Mouse (Mus musculus) kidney, adult 8-10 months (tissue): ENCODE results near the gene Gtpbp4.
"Not testable (repeated sequence)": the region's sequence is repeated elsewhere in the genome, so short reads cannot be mapped to it uniquely, and the experiment has no call there.

ENCODE experiments used
- DNase-seq, 2 experiments: peaks; one replicate each; pipeline ENCODE4 v3.0.0; 2022

Gtpbp4 gene

DNA sequence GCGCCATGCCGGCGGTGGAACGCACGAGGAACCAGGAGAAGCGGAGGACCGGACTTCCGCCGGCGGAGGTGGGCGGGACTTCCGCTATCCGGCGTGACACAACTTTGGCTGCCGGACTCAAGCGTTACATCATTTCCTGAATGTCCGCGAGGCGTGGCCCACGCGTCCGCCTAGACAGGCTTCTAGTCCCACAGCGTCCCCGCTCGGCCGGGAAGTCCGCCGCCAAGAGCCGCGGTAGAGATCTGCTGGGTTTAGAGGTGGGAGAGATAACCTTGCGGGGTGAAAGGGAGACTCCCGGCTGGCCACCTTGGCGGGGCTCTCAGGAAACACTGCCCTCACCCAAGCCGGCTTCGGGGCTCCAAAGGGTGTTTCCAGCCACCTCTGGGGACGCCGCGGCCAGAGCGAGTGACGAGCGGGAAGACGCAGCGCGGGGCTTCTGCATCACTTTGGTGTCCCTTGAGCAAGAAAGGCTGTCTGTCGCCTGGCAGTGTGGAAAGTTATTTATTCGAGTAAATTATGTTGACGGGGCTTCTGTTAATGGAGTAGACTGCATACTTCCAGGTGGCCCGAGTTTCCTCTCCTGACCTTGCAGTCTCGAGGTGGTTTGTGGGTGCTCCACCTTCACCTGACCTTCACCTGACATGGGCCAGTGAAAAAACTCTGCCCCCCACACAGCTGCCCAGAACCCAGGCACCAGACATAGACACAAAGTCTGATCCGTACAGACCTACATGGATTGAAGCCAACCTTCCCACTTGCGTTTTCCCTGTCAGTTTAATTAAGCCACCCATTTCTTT is at the start of gene Gtpbp4:
Gene Gtpbp4, minus strand, starts transcription at position 94 of the 797 bp plus-strand sequence.
- peak; percentile 97 for DNase-seq

DNA sequence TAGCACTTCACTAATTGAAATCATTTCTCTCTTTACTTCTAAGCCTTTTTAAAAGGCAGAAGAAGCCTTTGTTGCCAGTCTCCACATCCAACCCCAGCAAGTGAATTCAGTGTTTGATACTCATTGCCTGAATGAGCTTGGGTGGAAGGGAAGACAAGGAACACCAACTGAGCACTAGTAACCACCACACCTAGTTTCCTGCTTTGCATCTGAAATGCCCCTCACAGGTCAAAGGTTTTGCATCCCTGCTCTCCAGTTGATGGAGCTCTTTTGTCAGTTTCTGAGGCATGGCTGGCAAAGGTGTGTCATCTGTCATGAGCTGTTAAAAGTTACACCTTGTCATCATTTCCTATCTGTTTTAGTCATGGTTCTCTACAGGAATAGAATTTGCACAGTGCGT is 48.8 kb upstream of the Gtpbp4 start:
- no peak for DNase-seq

DNA sequence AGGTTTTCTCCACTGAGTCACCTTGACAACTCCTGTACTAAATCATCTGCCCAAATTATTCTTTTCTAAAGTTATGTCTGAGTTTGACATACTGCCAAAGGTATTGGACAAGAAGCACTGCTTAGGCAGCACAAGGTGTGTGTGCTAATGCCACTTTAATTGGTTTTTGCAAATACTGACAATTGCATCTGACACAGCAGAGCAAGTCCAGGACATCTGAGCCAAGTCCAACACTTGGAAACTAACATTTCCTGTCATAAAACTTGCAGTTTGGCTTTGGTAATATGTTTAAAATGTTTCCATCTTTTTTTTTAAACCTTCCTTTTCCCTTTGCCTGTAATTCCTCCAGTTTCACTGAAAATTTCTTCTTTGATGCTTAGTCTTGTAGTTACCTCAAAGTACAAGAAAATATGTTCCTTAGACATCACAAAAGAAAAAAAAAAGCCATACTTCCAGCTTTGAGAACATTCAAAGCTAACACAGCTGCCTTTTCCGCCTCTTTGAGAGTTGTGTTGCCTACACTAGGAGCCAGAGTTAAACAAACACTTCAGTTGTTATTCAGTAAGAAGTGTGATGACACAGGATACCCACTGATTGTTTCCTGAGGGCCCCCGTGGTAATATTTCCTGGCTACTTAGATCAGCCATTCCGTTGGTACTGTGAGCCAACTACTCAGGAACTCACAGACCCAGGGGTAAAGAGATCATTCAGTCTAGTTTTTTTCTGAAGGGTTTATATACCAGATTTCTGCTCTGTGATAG is 47.6 kb upstream of the Gtpbp4 start:
- DNase-seq = no peak

DNA sequence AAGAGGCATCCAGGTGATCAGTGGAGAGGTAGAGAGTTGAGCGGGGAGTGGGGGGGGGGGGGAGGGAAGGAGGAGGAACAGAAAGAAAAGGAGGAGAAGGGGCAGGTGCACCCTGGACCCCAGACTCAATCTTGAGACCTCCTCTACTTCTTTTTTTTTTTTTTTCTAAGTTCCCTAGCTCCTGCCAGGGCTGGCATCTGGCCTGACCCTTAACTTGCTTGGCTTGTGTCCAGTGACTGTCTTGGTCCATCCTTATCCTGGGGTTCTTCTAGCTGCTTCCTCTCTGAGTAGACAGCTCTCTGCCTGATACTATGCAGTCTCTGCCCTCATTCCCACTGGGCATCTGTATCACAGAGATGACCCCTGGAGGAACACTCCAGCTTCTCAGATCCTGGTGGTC is 44.7 kb upstream of the Gtpbp4 start:
- peak in 1 of 2 experiments; percentile 39 for DNase-seq

DNA sequence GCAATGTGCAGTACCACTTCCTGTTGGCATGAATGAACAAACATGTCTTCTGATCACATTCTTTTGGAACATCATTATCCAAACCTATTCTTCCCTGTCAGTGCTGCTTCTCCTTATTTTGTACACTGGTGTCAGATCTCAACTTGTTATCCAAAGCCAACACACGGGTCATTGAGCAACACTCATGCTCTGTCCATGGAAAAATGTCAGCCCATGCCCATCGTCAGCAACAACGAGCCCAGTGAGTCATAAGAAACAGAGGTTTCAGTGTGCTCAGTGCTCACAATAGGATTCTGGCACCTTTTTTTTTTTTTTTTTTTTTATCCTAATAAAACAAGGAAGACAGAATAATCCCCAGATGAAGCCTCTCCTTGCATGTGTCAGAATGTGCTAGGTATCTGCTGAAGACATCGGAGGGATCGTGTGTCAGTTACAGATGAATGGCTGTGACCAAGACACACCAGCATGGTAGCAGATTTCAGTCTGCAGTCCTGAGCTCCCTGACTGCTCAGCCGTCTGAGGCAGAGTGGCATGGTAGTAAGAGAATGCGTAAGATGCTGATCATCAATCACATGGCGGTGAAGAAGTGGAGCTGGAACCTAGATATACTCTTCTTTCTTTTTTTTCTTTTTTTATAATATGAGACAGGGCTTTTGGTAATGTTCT is 36.2 kb upstream of the Gtpbp4 start:
- no peak for DNase-seq

DNA sequence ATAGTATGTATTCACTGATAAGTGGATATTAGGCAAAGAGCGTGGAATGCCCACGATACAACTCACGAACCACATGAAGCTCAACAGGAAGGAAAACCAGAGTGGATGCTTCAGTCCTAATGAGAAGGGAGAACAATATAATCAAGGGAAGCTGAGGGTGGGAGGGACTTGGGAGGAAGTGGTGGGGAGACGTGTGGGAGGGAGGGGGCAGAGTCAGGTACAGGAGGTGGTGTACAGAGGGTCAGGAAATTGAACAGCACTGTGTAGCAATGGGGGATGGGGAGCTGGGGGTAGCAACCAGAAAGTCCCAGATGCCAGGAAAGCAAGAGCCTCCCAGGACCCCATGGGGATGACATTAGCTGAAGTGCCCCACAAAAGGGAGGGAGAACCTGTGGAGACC is 34.5 kb upstream of the Gtpbp4 start:
- DNase-seq = no peak

DNA sequence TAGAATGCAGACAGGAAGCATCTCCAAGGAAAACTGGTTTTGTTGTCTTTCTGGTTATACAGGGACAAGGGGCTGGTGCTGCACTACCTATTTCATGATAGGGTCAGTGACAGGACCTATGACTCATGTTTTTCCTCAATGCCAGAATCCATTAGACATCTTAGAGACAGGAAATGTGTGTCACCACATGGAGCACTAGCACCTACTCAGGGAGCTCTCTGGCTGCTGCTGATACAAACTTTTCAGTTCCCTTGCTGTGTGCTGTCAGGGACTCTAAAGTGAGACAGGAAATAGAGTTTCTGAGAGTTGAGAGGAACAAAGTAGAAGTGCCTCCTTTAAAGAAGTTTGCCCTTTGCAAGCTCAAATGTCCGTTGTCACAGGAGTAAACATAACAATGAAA is 31.4 kb upstream of the Gtpbp4 start:
- no peak for DNase-seq

DNA sequence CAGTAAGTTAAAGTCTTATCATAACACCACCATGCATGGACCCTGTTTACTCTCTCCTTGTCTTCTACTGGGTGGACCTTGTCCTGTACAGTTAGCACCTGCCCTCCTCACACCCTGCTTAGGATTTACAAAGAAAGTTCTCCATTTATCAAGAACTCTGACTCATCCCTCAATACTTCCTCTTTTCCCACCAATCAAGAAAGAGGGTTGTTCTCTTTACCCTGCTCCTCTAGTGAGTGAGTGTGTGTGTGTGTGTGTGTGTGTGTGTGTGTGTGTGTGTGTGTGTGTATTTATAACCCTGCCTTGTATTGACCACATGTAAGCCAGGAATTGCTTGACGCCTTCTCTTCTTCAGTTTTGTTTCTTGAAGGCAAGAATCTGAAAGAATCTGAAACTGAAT is 26.7 kb upstream of the Gtpbp4 start:
- DNase-seq = no peak

DNA sequence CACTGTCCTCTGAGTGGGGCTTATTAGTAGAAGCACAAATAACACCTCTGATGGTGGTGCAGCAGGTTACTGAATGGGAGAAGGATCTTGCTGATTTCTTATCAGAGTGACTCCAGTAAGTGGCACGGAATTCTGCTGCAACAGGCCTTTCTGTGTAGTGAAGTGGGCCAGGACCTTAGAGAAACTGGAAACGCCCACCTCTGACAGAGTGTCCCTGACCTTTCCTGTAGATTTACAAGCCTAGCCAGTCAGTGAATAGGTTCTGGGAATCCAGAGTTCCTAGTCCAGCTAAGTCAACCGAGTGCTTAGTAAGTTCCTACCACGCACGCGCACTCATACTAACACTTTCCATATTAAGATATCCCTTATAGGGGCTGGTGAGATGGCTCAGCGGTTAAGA is 25.7 kb upstream of the Gtpbp4 start:
- DNase-seq = no peak

DNA sequence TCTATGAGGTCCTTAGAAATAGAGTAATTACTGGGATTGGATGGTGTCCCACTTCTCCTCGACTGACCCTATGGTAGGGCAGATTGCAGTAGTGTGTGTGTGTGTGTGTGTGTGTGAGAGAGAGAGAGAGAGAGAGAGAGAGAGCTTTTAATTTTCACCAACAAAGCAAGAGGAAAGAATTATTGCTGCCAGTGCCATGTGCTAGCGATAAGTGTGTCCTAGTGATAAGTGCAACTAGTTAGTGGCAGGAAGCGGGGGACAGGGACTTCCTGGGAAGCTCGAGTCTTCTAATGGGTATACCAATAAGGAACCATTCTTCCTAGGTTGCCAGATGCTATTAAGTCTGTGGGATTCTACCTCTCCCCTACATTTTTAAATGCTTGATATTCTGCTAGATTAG is 23.8 kb upstream of the Gtpbp4 start:
- no peak for DNase-seq

DNA sequence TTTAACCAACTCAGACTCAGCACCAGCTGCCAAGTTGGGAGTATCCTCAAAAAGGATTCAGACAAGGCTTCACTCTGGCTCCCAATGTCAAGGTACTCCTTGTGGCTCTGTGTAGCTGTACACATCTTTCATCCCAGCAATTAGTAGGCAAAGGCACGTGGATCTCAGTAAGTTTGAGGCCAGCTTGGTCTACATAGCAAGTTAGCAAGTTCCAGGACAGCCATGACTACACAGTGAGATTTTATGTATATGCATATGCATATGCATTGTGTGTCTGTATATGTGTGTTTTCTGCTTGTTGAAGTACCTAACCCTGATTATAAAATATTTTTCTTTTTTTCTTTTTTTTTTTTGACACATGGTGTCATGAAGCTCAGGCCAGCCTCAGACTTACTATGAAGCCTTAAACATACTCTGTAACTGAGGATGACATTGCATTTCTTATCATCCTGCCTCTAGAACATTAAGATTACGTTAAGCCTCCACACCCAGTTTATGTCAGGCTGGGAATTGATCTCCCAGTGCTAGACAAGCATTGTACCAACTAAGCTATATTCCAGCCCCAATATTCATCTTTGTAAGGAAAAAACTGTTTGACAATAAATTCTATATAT is 23.2 kb upstream of the Gtpbp4 start:
- no peak for DNase-seq

DNA sequence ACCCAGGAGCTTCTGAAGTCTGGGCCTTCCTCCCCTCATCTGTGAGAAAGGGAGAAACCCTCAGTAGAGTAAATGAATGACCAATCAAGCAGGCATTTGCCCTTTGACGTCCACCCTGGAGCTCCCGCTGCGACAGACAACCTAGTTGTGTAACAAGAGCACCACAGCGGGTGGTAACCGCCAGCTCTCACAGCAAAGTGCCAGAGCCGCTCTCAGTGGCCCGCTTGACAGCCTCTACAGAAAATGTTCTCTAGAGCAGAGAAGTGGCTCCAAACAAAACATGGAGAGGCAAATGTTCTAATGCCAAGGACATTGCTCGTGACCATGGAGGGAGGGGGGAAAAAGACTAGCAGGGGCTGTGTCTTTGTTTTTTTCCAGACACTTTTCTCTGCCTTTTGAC is 21.3 kb upstream of the Gtpbp4 start:
- DNase-seq = peak; percentile 87 to 89

DNA sequence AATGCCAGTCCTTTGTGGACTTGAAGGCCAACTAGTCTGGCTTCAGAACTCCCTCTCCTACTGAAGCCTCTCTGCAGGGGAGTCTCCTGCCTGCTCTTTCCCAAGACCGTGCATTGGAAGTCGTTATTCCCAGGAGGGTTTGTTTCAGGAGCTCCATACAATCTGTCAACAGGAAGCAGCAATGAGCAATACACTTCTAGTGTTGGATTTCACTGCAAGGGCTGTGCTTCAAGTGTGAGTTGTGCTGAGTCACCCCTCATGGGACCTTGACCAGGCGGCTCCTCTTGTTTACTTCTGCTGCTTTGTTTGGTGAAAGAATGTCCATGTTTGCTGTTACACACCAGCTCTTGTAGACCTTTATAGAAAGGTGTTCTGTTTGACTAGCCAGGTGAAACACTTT is 18.5 kb upstream of the Gtpbp4 start:
- DNase-seq = peak; percentile 58 to 59

DNA sequence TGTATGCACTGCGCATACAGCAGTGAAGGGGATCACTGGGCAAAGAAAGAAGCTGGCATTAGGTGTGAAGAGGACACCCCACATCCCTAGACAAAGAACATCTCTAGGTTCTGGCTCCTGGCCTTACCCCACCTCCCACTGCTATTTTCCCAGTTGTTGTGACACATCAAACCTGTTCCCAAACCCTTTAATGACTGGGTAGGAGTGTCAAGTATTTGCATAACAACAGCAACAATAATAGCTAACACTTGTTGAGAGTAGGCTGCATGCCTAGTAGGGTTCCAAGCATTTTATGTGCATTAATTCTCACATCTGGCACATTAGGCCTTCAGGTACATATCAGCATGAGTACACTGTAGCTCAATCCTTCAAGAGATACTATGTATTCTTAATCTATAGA is 17.6 kb upstream of the Gtpbp4 start:
- no peak for DNase-seq

DNA sequence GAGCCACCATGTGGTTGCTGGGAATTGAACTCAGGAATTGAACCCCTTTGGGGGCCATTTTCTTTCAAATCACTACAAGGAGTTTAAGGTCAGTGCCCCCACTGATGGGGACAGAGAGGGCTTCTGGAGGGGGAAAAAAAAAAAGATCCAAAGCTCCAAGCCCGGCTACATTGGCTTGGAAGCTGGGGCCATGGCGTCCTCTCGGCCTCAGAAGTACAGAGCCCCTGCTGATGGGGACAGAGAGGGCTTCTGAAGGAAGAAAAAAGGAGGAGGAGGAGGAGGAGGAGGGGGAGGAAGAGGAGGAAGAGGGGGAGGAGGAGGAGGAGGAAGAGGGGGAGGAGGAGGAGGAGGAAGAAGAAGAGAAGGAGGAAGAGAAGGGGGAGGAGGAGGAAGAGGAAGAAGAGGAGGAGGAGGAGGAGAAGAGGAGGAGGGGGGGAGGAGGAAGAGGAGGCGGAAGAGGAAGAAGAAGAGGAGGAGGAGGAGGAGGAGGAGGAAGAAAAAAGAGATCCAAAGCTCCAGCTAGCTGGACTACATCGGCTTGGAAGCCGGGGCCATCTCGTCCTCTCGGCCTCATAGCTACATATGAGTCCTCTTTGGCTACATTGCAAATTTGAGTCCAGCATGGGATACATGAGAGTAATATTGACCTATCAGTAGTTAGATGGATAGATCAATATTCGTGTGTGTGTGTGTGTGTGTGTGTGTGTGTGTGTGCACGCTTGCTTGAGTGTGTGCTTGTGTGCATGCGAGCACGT is 15.9 kb upstream of the Gtpbp4 start:
- peak in 1 of 2 experiments; percentile 30 for DNase-seq

DNA sequence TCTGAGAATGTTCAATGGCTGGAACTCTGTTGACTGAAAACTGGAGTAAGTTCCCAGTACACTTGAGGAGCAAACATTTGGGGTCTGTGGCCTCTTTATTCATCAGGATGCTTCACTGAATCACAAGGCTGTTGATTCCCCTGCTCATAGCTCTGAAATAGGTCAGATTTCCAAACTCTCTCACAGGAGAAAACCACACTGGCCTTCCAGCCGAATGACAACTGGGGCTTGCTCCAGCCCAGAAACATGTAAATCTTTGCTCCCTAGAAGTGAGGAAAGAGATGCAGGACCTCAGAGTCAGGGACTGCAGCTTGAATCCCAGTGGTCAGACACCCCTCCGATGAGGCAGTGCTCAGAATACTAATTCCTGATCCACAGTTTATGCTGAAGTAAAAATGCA is 7.4 kb upstream of the Gtpbp4 start:
- no peak for DNase-seq

DNA sequence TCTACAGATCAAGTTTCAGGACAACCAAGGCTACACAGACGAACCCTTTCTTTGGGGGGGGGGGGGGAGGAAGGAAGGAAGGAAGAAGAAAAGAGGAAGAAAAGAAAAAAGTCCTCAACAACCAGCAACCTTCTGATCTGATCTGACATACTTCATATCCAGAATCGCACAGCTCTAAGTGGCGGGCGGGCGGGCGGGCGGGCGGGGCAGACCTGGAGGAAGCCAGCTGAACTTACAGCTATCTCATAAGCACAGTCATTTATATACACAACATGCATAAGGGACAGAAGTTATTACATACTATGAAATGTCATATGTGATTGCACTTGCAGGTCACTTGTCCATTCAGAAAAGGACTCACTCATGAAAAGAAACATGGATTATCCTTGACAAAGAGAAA is 3.6 kb upstream of the Gtpbp4 start:
- DNase-seq = no peak

DNA sequence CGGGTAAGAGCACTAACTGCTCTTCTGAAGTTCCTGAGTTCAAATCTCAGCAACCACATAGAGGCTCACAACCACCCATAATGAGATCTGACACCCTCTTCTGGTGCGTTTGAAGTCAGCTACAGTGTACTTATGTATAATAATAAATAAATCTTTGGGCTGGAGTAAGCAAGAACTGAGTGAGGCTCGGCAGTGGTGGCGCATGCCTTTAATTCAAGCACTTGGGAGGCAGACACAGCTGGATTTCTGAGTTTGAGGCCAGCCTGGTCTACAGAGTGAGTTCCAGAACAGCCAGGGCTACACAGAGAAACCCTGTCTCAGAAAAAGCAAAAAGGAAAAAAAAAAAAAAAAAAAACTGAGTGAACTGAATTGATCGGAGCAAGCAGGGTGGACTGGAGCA is 1.3 kb upstream of the Gtpbp4 start:
- not testable (repeated sequence) for DNase-seq

DNA sequence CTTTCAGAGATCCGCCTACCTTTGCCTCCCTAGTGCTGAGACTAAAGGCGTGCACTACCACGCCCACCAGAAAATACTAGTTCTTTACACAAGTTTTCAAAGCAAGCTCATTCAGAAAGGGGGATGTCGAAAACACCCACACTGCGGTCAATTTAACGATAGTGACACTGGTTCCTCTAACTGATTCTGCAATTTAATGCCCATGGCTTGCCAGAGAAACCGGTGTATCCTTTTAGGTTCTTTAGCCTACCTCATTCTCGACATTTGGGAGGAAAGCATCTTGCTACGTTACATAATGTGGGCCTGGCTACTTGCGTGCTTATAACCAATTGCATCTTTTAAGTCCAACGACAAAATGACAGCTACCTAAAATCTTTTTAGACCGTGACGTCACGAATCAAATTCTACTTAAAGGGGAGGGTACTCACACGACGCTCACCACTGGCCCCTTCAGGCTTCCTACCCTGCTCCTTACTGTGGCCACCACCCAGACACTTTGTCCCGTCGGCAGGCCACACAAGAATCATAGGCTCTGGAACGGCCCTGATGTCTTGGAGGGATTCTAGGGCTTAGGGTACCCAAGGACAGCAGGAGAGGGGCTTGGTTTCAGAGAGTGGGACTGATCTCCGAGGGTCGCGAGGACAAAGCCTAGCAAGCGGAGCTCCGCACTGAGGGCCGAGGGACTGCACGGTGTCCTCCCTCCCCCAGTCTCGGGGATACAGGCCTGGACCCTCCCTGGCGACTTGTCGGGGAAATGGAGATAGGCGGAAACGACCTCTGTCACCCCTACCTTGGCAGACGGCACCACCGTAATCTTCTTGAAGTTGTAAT is 509 bp downstream of the Gtpbp4 start:
- peak in 1 of 2 experiments; percentile 20 for DNase-seq

DNA sequence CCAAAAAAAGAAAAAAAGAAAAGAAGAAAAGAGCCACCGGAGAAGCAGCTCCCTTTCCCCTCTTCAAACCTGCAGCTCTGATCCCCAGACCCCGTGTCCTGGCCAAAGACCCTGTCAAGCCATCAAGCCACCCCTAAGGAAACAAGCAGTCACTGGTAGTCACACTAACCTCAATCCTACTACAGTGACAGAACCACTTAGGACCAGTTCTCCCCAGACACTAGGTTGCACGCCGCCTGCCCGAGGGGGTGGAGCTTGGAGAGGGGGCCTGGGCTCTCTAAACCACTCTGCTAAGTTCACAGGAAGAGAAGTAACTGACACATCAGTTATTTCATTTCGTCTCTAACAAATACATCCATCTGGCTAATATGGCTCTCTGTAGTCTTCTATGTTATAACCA is 3.7 kb downstream of the Gtpbp4 start:
- no peak for DNase-seq

DNA sequence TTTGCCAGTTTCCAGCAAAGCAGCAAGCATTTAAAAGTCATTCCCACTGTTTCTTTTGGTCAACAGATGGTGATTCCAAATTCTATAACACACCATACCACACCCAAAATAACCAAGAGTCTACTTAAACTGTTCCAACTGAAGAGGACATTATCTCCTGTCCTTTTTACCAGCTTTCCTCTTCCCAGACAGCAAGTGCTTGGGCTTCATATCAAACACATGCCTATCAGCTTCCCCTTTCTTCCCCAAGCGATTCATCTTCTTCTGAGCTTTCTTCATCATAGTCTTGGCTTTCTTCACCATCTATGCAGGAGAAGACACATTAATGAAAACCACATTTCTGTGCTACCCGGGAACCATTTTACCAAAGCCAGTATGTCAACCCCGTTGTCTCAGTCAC is 22.9 kb downstream of the Gtpbp4 start:
- no peak for DNase-seq

DNA sequence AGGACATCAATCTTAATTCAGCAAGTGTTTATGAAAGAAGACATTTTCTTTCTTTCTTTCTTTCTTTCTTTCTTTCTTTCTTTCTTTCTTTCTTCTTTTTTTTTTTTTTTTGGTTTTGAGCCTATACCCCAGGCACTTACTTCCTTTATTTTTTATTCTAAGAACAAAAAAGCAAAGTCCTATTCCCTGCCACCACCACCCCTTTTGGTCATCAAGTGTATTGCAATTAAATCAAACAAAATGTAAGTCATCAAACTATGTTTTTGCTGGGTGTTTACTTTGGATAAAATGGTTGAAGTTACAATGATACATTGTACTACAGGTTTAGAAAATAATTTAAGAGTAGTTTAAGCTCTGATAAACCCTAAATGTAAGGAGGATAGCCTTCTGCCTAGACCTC is 23.5 kb downstream of the Gtpbp4 start:
- no peak for DNase-seq
